ENCODE assay signal across 8 mouse cellular contexts in the genomic region with DNA sequence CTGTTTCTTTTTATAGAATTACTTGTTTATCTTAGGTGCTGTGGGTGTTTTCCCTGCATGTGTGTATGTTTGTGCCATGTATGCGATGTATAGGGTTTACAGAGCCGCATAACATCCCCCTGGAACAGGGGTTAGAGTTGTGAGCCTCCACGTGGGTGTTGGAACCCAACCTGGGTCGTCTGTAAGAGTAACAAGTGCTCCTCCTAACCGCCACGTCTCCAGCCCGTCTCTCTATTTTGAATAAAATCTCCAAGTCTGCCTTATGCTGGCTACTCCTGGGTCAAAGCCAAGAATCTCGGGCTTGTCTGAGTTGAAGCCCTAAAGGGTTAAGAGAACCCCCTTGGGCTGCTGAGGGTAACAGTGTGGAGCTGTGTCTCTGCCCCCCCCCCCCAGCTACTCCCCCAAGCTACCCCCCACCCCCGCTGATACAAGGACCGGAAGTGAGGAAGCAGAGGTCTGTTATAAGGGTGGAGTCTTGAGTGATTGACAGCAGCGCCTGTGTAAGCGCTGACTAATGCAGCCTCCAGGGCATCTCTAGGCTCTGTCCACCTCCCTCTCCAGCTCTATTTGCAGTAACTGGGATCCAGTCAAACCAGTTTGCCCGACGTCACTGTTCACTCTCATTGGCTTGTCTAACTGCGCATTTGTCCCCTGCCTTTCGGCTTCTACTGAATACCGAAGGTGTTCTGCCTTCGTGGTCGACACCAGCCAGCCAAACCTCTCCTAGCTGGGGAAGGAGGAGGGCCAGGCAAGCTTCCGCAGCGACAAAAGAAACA. TPM values are rescaled to one million over a fixed set of nuclear protein-coding genes. Genes with fewer than 3 reads are reported as not detected.
DNase-seq lines count a peak whose midpoint lies in the region; ATAC-seq lines count a peak whose summit lies in the region.

No protein-coding gene starts in this region.

- peak; percentile 7 to 11 for DNase-seq in frontal cortex, postnatal 36 days (ENCODE audit: low spot score in 2 of 2)
- no peak for DNase-seq in frontal cortex, postnatal 14 days (ENCODE audit: low spot score in 2 of 2)
- DNase-seq in c-Kit-positive CD71-negative TER-119-negative erythroid progenitor cells, embryonic 14.5 days (ENCODE audit: low read depth), result peak; percentile 50
- peak; percentile 25 to 45 for DNase-seq in heart, postnatal 36 days
- DNase-seq in layer of hippocampus, adult 11-12 months (ENCODE audit: low spot score), result peak; percentile 27
- DNase-seq in lung, postnatal 10 days, result peak; percentile 82
- DNase-seq in ovary, postnatal 36 days (ENCODE audit: low spot score), result peak; percentile 27

- peak; percentile 92 for ATAC-seq in forebrain, embryonic 12.5 days (ENCODE audit: low FRiP score)

- peak overlapping the region; percentile 71 for H3K27ac ChIP-seq in forebrain, embryonic 12.5 days

- H3K4me1 ChIP-seq in forebrain, embryonic 12.5 days, result peaks cover 41% of the 10 kb centered on the region

- H3K4me2 ChIP-seq in forebrain, embryonic 12.5 days, result peak overlapping the region; percentile 58

- peak overlapping the region; percentile 34; the same call in 1 of the 2 replicates for H3K9ac ChIP-seq in forebrain, embryonic 12.5 days

- no peaks in the 10 kb centered on the region for H3K9me3 ChIP-seq in forebrain, embryonic 12.5 days

- H3K27me3 ChIP-seq in forebrain, embryonic 12.5 days, result peaks cover 46% of the 10 kb centered on the region

- H3K36me3 ChIP-seq in forebrain, embryonic 12.5 days (replicated peaks), result no peaks in the 10 kb centered on the region

- H3K4me3 ChIP-seq in forebrain, embryonic 12.5 days (replicated peaks), result peak overlapping the region; percentile 35

- WGBS in forebrain, embryonic 12.5 days, result 6% methylated on average over 21 of the region's 21 CpGs

- intact Hi-C loops in heart, postnatal 36 days (cut with DNase I), result no loop called here

RNA-seq across cellular contexts. Expression of a gene that starts 36.3 kb away (rescaled TPM):
- not detected in 2 replicates for polyA plus RNA-seq in forebrain, embryonic 12.5 days (2016; fragmentation: Nextera tagmentation; extraction: Ambion mirVana)
- not detected for total RNA-seq in heart, postnatal 36 days (2021)

Comparison
In these comparisons a context has a peak if more than half of its experiments do, and no peak if none do; other contexts are left out.
1. DNase-seq: peak in frontal cortex, postnatal 36 days (2 of 2), c-Kit-positive CD71-negative TER-119-negative erythroid progenitor cells, embryonic 14.5 days (single experiment), heart, postnatal 36 days (2 of 2), layer of hippocampus, adult 11-12 months (single experiment), lung, postnatal 10 days (single experiment) and ovary, postnatal 36 days (single experiment); none in frontal cortex, postnatal 14 days (0 of 2).